Mouse (Mus musculus): ENCODE data around the gene Dcun1d4. TPM values are rescaled to one million over a fixed set of nuclear protein-coding genes. Genes with fewer than 3 reads are reported as not detected.

Dcun1d4 gene
- polyA plus RNA-seq, 1 experiment from 2014 or later, result 69.6 TPM

DNA sequence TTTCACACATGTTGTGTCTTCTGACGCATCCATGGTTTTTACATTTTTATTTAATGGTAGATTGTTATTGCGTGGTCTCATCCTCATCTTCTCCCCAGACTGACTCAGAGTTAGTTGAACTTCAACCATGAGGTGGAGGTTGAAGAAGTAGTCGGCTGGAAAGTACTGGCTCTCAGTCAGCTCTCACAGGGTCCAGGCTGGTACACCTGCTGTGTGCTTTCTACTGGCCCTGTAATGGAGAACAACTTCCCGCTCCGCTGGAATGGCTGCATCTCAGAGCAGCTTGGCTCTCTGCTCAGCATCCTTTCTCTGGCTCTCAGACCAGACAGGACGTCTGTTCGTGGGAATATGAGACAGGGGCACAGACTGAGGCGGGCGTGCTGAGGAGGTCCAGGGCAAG lies 31.9 kb downstream of the Dcun1d4 start:
- 91% methylated on average over 9 of the region's 9 CpGs for WGBS
- Histone ChIP-seq H3K27me3 (ENCODE audit: control insufficient read depth, insufficient read depth, low read length) (no peaks in the 10 kb centered on the region), H3K9ac (ENCODE audit: low read length) (no peak overlapping the region), H3K4me1 (ENCODE audit: control insufficient read depth, insufficient read depth, low read length) (0 out of 2 replicates have a peak, but pooled peaks cover 2% of the 10 kb centered on the region), H3K36me3 (ENCODE audit: control insufficient read depth, insufficient read depth, low read length) (no peaks in the 10 kb centered on the region; the same call in 1 of the 2 replicates), H3K4me2 (no peak overlapping the region), H3K4me3 (ENCODE audit: low read depth, low read length) (no peak overlapping the region), H3K9me3 (ENCODE audit: control insufficient read depth, low read length) (no peaks in the 10 kb centered on the region), H3K27ac (ENCODE audit: low read depth, low read length) (no peak overlapping the region)
- ATAC-seq (ENCODE audit: low FRiP score), result no peak
- no peak for DNase-seq (ENCODE audit: low spot score, missing footprints)

- Histone ChIP-seq H3K36me3 (ENCODE audit: control insufficient read depth, insufficient read depth, low read length) (no peaks in the 10 kb centered on the region; the same call in 1 of the 2 replicates), H3K4me1 (ENCODE audit: control insufficient read depth, insufficient read depth, low read length) (0 out of 2 replicates have a peak, but pooled peaks cover 2% of the 10 kb centered on the region), H3K9ac (ENCODE audit: low read length) (no peak overlapping the region), H3K9me3 (ENCODE audit: control insufficient read depth, low read length) (no peaks in the 10 kb centered on the region), H3K27me3 (ENCODE audit: control insufficient read depth, insufficient read depth, low read length) (no peaks in the 10 kb centered on the region), H3K4me3 (ENCODE audit: low read depth, low read length) (no peak overlapping the region), H3K4me2 (no peak overlapping the region), H3K27ac (ENCODE audit: low read depth, low read length) (no peak overlapping the region)
- 96% methylated on average over 2 of the region's 2 CpGs for WGBS
- DNase-seq (ENCODE audit: low spot score, missing footprints), result peak; percentile 53
- no peak for ATAC-seq (ENCODE audit: low FRiP score)
Observed at GRCm38 (mm10) chr5:73514202-73514601, 33.4 kb downstream of the Dcun1d4 start.

GRCm38 (mm10) chr5:73517299-73517698 lies 36.5 kb downstream of the Dcun1d4 start:
- Histone ChIP-seq H3K4me3 (ENCODE audit: low read depth, low read length) (no peak overlapping the region), H3K9ac (ENCODE audit: low read length) (no peak overlapping the region), H3K27ac (ENCODE audit: low read depth, low read length) (no peak overlapping the region), H3K9me3 (ENCODE audit: control insufficient read depth, low read length) (no peaks in the 10 kb centered on the region), H3K27me3 (ENCODE audit: control insufficient read depth, insufficient read depth, low read length) (no peaks in the 10 kb centered on the region), H3K36me3 (ENCODE audit: control insufficient read depth, insufficient read depth, low read length) (no peaks in the 10 kb centered on the region; the same call in 1 of the 2 replicates), H3K4me1 (ENCODE audit: control insufficient read depth, insufficient read depth, low read length) (no peaks in the 10 kb centered on the region), H3K4me2 (no peak overlapping the region)
- WGBS, result 94% methylated on average over 5 of the region's 5 CpGs
- ATAC-seq (ENCODE audit: low FRiP score) (no peak), DNase-seq (ENCODE audit: low spot score, missing footprints) (no peak)

DNA sequence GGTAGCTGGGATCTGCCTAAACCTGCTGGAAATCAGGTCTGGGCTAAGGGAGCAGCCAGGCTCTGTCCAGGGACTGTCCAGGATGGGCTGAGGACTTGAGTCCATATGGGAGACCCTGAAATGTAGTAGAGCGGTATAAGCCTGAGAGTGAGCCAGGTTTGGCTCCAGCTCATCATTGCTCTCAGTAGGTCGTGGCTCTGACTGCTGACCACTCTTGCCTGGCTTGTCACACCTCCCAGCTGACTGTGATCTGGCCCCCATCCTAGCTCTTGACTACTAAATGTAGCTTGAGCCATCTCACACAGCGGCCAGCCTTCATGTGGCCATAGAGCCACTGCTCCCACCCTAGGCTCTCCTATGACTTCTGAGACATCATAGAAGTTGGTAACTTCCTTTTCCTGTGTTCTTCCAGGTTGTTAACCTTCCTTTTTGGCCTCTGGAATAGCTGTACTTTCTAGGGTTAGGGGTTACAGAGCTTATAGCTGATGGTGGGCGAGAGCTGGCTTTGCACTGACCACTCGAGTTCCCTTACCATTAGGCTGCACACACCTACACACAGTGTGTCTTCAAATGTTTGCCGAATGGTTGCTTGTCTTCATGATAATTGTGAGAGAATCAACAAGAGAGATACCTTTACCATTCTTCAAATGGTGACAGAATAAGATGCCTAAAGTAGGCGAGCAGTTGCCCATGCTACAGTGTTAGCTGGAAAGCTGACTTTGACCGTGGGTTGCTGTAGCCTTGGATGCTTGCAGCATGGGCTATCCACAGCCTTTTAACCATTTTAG lies 37.8 kb downstream of the Dcun1d4 start:
- no peaks in the 10 kb centered on the region for H3K36me3 ChIP-seq (ENCODE audit: control insufficient read depth, insufficient read depth, low read length)

GRCm38 (mm10) chr5:73520787-73521186 lies 40.0 kb downstream of the Dcun1d4 start:
- Histone ChIP-seq H3K27me3 (ENCODE audit: control insufficient read depth, insufficient read depth, low read length) (no peaks in the 10 kb centered on the region), H3K9me3 (ENCODE audit: control insufficient read depth, low read length) (no peaks in the 10 kb centered on the region), H3K36me3 (ENCODE audit: control insufficient read depth, insufficient read depth, low read length) (peaks cover under 1% of the 10 kb centered on the region; the same call in 1 of the 2 replicates), H3K27ac (ENCODE audit: low read depth, low read length) (no peak overlapping the region), H3K4me2 (no peak overlapping the region), H3K4me3 (ENCODE audit: low read depth, low read length) (no peak overlapping the region), H3K4me1 (ENCODE audit: control insufficient read depth, insufficient read depth, low read length) (no peaks in the 10 kb centered on the region), H3K9ac (ENCODE audit: low read length) (no peak overlapping the region)
- 78% methylated on average over 4 of the region's 4 CpGs for WGBS
- ATAC-seq (ENCODE audit: low FRiP score), result no peak
- peak; percentile 4 for DNase-seq (ENCODE audit: low spot score, missing footprints)

More for the DNA sequence above, 37.8 kb downstream of the Dcun1d4 start:
- H3K4me1 ChIP-seq (ENCODE audit: control insufficient read depth, insufficient read depth, low read length), result no peaks in the 10 kb centered on the region
- DNase-seq (ENCODE audit: low spot score, missing footprints) (peak; percentile 67), ATAC-seq (ENCODE audit: low FRiP score) (no peak)
- no peaks in the 10 kb centered on the region for H3K27me3 ChIP-seq (ENCODE audit: control insufficient read depth, insufficient read depth, low read length)
- no peak overlapping the region for H3K4me2 ChIP-seq
- WGBS, result 96% methylated on average over 8 of the region's 8 CpGs
- no peak overlapping the region for H3K9ac ChIP-seq (ENCODE audit: low read length)
- H3K9me3 ChIP-seq (ENCODE audit: control insufficient read depth, low read length), result no peaks in the 10 kb centered on the region
- H3K4me3 ChIP-seq (ENCODE audit: low read depth, low read length), result no peak overlapping the region
- H3K27ac ChIP-seq (ENCODE audit: low read depth, low read length), result no peak overlapping the region

DNA sequence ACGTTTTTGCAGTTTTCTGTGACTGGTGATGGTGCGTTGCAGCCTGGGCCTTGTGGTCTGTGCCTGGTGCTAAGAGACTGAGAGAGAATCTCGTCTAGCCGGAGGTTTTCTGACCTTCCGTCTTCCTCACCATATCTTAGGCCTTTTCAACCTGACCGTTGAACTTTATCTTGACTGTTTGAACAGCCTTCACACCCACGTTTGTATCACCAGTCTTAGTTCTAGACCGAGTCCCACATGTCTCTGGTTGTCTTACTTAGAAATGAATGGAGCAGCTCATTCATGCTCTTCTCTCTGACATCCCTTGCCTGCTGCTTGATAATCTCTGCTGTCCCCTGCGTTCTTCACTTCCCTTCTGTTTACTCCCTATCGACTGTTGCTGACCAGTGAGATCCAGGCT lies 42.4 kb downstream of the Dcun1d4 start:
- H3K9ac ChIP-seq (ENCODE audit: low read length), result no peak overlapping the region
- DNase-seq (ENCODE audit: low spot score, missing footprints), result no peak
- H3K4me3 ChIP-seq (ENCODE audit: low read depth, low read length), result no peak overlapping the region
- WGBS, result 87% methylated on average over 10 of the region's 10 CpGs
- no peaks in the 10 kb centered on the region for H3K27me3 ChIP-seq (ENCODE audit: control insufficient read depth, insufficient read depth, low read length)
- no peak for ATAC-seq (ENCODE audit: low FRiP score)
- H3K4me2 ChIP-seq, result no peak overlapping the region
- no peaks in the 10 kb centered on the region for H3K4me1 ChIP-seq (ENCODE audit: control insufficient read depth, insufficient read depth, low read length)
- no peak overlapping the region for H3K27ac ChIP-seq (ENCODE audit: low read depth, low read length)
- H3K36me3 ChIP-seq (ENCODE audit: control insufficient read depth, insufficient read depth, low read length), result peaks cover 10% of the 10 kb centered on the region
- H3K9me3 ChIP-seq (ENCODE audit: control insufficient read depth, low read length), result no peaks in the 10 kb centered on the region

DNA sequence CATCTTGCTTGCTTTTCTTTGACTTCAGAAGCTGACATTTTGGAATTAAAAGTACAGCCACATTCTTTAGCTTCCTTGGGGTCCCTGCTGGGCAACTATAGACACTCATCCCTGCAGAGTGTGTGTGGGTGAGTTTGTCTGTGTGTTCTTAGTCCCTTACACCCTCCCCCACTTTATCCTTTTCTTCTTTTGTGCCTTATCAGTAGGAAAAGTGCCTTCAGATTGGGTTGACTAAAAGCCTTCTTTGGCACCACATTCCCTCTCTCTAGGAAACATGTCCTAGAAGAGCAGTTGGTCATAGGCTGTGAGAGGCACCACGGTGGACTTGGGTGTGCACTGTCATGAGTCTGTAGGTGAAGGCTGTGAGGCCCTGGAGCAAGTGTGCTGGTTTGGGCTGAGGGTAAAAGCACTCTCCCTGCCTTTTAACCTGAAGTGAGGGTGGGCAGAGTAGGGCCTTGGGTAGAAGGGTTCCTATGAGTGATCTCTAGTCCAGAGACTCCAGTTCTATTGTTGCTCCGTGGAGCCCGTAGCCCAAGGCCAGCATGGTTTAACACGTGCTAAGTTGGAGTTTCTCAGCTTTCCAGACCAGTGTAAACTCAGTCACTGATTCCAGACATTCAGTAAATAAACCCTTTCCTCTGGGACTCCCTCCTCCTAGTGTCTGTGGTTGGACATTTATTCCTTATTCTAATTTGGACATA lies 43.6 kb downstream of the Dcun1d4 start:
- H3K4me1 ChIP-seq (ENCODE audit: control insufficient read depth, insufficient read depth, low read length), result no peaks in the 10 kb centered on the region
- no peaks in the 10 kb centered on the region for H3K9me3 ChIP-seq (ENCODE audit: control insufficient read depth, low read length)
- H3K36me3 ChIP-seq (ENCODE audit: control insufficient read depth, insufficient read depth, low read length), result peaks cover 10% of the 10 kb centered on the region
- ATAC-seq (ENCODE audit: low FRiP score) (no peak), DNase-seq (ENCODE audit: low spot score, missing footprints) (peak; percentile 62)
- H3K27ac ChIP-seq (ENCODE audit: low read depth, low read length), result no peak overlapping the region
- WGBS, result 79% methylated on average over 4 of the region's 4 CpGs
- no peak overlapping the region for H3K4me3 ChIP-seq (ENCODE audit: low read depth, low read length)
- H3K9ac ChIP-seq (ENCODE audit: low read length), result no peak overlapping the region
- no peaks in the 10 kb centered on the region for H3K27me3 ChIP-seq (ENCODE audit: control insufficient read depth, insufficient read depth, low read length)
- no peak overlapping the region for H3K4me2 ChIP-seq

DNA sequence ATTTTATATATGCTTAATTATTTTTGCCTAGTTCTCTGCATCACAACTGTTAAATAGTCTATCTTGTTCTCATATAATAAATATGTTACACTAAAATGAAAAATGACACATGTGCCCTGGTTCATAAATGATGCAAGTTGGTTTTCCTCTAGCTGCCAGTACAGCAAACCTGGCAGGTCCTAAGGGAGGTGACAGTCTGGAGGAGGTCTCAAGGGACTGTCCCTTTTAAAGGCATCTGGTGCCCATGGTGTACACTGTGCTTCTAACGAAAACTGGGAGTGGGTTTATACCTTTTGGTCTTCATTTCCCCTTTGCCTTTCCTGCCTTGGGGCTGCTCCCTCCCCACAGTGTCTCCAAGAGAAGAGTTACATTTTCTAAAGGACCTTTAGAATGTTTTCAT lies 51.4 kb downstream of the Dcun1d4 start:
- H3K36me3 ChIP-seq (ENCODE audit: control insufficient read depth, insufficient read depth, low read length), result peaks cover 5% of the 10 kb centered on the region; the same call in 1 of the 2 replicates
- no peak overlapping the region for H3K4me3 ChIP-seq (ENCODE audit: low read depth, low read length)
- no peak overlapping the region for H3K4me2 ChIP-seq
- WGBS, result 87% methylated on average over 1 of the region's 1 CpGs
- H3K27ac ChIP-seq (ENCODE audit: low read depth, low read length), result no peak overlapping the region
- no peak for ATAC-seq (ENCODE audit: low FRiP score)
- peak; percentile 61 for DNase-seq (ENCODE audit: low spot score, missing footprints)
- H3K4me1 ChIP-seq (ENCODE audit: control insufficient read depth, insufficient read depth, low read length), result no peaks in the 10 kb centered on the region
- no peak overlapping the region for H3K9ac ChIP-seq (ENCODE audit: low read length)
- no peaks in the 10 kb centered on the region for H3K9me3 ChIP-seq (ENCODE audit: control insufficient read depth, low read length)
- H3K27me3 ChIP-seq (ENCODE audit: control insufficient read depth, insufficient read depth, low read length), result no peaks in the 10 kb centered on the region

- H3K4me1 ChIP-seq (ENCODE audit: control insufficient read depth, insufficient read depth, low read length), result no peaks in the 10 kb centered on the region
- DNase-seq (ENCODE audit: low spot score, missing footprints) (no peak), ATAC-seq (ENCODE audit: low FRiP score) (no peak)
- WGBS, result 94% methylated on average over 9 of the region's 9 CpGs
- H3K4me3 ChIP-seq (ENCODE audit: low read depth, low read length), result no peak overlapping the region
- no peaks in the 10 kb centered on the region for H3K27me3 ChIP-seq (ENCODE audit: control insufficient read depth, insufficient read depth, low read length)
- no peak overlapping the region for H3K27ac ChIP-seq (ENCODE audit: low read depth, low read length)
- no peak overlapping the region for H3K4me2 ChIP-seq
- no peak overlapping the region for H3K9ac ChIP-seq (ENCODE audit: low read length)
- H3K36me3 ChIP-seq (ENCODE audit: control insufficient read depth, insufficient read depth, low read length), result peaks cover 5% of the 10 kb centered on the region; the same call in 1 of the 2 replicates
- no peaks in the 10 kb centered on the region for H3K9me3 ChIP-seq (ENCODE audit: control insufficient read depth, low read length)
Observed at GRCm38 (mm10) chr5:73532879-73533278, 52.1 kb downstream of the Dcun1d4 start.

All from midbrain, embryonic 11.5 days (tissue).